Mouse (Mus musculus): Measurements from ENCODE around the gene Sorl1. TPM values are rescaled to one million over a fixed set of nuclear protein-coding genes. Genes with fewer than 3 reads are reported as not detected.

Sorl1 gene
- total RNA-seq, 4 experiments from 2014 or later: 171 to 189 (median 179) TPM

DNA sequence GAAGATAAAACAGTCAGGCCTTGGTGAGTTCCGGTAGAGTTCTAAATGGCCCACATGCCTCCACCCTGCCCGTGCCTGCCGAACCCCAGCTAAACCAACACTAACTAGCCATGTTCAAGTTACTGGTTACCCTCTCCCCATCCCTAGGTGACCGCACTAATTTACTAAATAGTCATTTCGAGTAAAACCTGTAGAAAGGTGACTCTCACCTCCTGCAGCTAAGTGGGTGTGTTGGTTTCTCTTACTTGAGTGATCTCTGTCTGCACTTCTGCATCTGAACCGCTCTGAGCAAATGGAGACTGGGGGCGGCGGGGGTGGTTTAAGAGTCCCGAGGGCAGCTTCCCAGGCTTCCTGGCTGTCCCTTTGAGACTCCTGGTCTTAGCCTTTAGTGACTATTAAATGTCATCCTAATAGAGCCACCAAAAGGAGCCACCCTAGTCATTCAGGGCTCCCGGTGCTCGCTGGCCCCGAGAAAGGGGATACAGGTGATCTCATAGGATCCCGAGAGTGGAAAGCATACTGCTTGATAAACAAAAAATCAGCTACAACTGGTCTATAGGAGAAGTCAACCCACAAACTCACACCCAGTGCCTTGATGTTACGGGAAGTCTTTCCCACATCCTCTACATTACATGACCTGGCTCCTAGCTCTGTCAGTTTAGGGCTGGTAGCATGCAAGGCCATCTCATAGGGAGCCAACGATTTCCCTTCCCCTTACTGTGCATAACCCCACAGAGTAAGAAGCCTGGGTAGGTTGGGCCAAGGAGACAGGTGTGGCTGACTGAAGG, 155.2 kb downstream of the Sorl1 start:
- no peak for DNase-seq (ENCODE audit: low spot score in 2 of 2)

DNA sequence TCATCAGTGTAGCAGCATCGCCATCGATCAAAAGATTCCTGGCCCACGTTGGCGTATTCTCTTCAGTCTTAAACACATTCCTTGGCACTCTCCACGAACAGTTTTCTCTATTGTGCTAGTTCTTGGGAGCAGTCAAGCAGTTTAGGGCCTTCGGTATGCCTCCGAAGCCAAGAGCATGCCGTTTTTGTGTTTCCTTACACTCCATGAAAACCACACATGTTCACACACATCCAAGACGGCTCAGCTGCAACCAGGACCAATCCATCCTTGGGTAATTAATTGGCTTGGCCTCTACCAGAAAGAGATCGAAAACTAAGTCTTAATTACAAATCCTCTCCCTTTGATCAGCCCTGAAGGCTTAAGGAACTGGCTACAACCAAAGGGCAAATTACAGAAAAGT, 162.8 kb downstream of the Sorl1 start:
- no peak for DNase-seq (ENCODE audit: low spot score in 2 of 2)

DNA sequence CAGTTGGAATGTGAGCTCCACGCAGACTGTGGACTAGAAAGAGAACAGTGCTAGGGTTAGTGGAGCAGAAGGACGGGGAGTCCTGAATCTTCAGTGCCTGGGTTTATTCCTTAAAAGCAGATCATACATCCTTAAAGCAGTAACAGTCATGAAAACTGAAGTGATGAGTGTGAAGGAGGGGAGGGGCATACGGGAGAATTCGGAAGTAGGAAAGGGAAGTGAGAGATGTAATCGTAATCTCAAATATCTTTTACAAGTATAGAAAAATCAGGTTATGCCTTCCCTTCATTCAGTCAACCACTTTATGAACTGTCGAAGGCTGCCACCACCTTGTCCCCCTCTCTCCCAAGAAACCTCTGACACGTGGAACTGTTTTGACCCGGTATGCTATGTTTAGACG, 165.8 kb downstream of the Sorl1 start:
- DNase-seq (ENCODE audit: low spot score in 2 of 2): no peak

DNA sequence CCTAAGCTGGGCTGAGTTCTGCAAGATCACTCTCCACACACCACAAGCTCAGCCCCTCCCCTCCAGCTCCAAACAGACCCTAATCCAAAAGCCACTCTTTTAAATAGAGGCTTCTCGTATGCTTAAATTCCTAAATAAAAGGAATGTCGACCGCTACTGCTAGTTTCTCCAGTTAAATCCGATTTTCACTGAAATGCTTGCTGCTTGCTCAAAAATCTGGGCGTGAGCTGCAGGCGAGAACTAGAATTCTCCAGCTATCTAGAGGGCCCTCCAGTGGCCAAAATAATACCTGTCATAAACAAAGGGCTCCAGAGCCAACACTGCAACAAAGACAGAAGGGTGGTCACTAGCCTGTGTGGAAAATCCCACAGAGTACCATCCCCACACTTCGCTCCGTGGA, 170.6 kb downstream of the Sorl1 start:
- peak; percentile 60 to 73 for DNase-seq (ENCODE audit: low spot score in 2 of 2)

DNA sequence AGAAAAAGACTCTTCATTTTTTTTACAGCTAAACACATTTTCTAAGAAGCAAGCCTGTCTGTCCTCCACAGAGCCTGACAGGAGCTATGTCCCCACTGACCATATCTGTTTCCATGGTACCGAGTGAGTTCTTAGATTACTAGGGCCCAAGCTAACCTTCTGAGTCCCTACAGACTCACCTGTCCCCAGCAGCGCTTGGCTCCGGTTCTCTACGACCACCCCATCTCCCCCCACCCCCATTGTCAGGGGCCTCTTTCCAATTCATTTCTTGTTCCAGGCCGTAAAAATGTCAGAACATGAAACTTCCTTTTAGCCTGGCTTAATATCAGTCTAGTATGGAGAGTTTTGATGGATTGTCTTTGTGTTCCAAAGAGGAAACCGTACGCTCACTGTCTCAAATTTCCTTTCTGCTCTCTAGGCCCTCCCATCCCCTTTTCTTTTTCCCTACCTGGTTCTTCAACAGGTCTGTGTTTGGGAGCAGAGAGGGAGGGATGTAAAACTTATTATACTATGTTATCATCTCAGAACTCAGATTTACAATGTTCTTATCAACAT, 171.4 kb downstream of the Sorl1 start:
- no peak for DNase-seq (ENCODE audit: low spot score in 2 of 2)

DNA sequence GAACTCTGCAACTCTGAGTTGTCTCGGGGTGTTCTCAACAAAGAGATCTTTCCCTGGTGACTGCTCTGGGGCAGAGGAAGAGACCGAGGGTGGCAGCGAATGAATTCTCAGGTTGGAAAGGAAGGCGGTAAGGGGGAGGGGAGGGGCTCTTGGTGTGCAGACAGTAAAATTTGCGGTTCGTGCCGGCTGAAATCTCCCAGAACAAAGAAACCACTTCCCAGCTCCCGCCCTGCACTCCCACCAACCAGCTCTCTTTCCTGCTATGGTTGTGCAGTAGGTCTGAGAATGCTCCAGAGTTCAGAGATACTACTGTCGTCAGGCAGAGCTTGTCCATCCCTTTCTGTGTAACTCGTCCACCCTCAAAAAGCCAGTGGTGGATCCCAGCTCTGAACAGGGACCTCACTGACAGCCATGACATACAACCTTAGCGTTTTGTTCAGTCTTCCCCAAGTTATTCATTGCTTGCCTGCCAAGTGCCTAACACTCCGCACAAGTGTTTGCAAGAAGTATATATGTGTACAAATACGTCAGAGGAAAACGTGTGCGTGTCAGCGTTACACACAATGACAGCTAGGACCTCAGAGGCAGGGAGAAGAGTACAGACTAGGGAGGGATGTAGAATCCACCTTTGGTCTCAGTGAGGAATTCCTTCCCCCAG, 172.5 kb downstream of the Sorl1 start:
- DNase-seq (ENCODE audit: low spot score in 2 of 2): no peak

DNA sequence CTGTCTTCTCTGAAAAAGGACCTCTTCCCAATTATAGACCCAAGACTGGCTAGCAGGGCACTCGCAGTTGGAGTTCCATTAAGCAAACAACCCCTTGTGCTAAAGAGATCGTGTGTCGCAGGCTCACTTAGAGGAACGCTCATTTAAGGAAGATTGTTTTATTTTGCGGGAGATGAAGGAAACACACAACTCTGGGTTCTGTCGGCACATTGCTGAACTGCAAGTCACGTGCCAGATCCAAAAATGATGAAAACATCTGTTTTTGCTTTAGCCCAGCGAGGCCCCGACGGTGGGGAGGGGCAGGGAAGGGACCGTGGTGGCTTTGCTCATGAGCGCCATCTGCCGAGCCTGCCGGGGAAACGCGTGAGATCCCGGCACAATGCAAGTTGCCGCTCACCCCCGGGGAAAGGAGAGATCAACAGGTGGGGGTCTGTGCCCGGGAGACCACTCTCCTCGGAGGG, 173.1 kb downstream of the Sorl1 start:
- peak; percentile 82 to 90 for DNase-seq (ENCODE audit: low spot score in 2 of 2)

DNA sequence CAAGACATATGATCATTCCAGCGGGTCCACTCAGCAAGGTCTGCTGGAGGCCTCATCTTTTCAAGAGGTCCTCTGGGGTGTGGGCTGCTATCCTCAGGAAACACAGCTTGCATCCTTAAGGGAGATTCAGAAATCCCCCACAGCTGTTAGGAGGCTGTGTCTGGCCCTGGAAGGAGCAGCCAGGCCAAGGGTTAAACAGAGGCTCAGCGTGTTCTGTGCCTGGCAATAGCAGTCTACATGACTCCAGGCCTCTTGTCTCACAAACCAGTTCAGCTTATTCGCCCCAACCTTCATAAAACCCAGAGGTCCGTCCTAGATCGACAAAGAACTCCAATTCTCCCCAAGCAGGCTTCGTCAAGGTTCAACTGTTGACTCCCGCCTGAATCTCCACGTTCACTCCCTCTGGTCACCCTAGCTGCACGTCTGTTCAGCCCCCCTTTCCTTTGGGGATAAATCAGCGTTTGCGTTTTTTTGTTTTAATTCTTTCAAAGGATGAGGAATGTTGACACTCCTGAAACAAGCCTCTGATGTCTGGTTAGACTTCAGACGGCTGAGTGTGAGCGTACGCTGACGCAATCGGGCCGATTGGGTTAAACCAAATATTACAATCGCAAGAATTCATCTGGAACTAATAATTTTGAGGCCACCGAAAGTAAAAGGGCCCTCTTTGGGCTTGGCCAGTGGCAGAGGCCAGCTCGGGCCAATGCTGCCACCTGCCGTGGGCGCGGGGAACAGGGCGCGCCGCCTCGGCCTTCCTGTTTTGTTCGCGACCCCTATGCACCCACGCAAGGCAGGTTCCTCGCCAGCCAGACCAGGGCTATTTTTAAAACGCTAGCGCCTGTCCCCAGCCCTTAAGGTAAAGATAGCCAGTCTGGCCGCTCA, 173.7 kb downstream of the Sorl1 start:
- DNase-seq (ENCODE audit: low spot score in 2 of 2): peak; percentile 74 to 88

DNA sequence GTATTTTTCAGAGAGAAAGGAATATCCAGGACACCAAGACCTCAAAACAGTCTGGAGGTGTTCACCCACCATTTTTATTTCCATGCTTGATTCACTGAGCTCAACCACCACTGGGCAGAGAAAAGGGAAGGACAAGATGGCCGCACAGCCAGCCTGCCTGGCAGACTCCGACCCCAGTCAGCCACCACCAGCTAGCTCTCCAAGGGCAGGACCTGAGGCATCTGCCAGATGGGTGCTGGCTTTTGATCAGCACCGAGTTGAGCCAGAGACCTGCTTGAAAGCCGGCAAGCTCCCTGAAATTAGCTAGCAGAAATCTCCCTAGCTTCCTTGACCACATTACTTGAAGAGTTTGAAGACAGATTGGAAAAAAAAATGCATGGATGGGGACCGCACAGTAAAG, 174.6 kb downstream of the Sorl1 start:
- no peak for DNase-seq (ENCODE audit: low spot score in 2 of 2)

DNA sequence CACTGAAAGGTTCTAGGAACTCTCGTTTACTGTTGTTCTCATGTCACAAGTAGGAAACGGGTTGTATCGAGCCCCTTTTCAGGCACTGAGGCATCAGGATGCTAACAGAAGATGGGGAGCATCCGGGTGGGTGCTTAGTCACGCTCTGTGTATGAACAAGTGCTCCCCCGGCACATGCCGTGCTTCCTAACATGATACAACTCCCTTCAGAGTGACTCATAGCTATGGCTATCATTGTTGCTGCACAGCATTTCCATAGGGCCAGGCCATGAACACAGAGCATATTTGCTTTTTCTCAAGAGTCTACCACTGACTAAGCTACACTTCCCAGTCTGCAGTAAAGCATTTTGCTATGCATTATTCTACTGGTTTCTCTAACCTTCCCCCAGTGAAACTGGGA, 179.1 kb downstream of the Sorl1 start:
- no peak for DNase-seq (ENCODE audit: low spot score in 2 of 2)

DNA sequence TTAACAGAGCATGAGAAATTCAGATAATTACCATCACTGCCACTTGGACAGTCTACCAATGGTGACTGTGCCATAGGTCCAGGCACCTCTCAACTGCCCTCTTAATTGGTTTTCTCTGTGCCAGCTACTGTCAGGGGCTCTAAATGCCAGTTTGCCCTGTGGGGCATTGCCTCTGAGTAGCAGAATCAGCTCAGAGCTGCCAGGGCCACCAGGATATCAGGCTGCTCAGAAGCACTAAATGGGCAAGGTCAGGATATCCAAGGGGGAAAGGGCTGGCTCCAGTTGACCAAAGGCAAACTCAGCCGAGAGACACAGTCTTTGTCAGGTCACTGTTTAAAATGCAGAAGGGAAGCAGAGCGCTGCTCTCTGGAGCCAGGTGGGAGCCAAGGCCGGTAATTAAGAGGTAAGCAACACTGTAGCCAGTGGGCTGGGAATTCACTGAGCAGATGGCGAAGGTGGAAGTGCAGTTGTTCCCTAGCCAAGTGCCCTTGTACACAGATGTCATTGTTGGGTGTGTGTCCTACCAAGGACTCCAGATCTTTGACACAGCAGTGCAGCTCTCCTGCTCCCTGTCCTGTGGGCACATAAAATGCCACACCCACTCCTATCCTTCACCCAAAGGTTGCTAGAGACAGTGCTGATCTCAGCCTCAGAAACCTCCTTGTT, 181.0 kb downstream of the Sorl1 start:
- no peak for DNase-seq (ENCODE audit: low spot score in 2 of 2)

DNA sequence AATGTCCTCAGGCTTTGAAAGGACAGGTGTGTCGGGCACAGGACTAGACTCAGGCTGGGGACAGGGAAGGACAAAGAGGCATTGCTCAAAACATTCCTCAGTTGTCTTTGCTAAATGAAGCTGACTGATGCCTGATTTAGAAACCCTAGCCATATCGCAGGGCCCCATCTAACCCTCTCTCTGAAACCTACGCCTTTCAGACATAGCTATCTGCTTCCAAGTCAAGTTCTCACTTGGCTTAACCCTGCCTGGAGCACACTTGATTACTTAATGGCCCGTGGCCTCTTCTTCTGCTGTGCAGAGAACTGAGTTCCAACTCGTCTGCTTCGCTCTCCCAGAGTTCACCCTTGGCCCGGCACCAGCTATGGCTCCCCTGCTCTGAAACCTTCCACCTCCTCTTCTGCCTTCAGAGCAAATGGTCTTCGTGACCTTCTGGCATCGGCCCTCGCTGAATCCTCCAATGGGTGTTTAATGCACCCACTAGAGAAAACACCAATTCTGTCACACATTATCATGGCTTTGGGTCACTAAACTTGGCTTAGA, 183.7 kb downstream of the Sorl1 start:
- no peak for DNase-seq (ENCODE audit: low spot score in 2 of 2)

DNA sequence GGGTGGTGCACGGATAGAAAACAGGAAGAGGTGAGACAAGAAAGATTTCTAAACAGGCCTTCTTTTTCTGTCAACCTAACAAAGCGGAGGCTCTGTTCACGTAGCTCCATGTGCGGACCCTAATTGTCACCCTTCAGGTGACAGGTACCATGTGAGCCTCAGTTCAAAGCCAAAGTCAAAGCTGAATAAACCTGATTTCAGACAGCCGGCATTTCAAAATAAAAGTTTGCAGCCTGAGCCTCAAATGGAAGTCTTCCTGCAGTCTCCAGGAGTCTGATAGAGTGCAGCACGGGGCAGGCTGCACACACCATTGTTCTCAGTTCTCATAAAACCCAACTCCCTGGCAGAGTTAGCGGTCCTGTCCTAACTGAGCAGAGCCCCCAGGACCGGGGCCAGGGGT, 185.6 kb downstream of the Sorl1 start:
- no peak for DNase-seq (ENCODE audit: low spot score in 2 of 2)

DNA sequence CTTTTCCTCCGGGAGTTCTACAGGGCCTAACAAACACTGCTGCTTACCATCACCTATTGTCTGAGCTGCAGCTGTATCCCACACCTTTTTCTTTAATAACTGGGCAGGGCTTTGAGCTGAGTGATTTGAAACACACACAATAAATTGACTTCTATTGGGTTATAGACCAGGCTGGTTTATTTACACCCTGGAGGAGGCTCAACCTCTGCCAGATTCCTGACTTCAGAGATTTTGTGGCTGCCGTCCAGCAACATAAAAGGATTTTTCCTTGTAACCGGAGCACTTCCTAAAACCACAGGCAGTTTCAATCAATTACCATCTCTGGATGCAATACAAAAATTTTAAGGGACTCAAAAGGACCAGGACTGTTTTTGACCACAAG, 186.1 kb downstream of the Sorl1 start:
- no peak for DNase-seq (ENCODE audit: low spot score in 2 of 2)

DNA sequence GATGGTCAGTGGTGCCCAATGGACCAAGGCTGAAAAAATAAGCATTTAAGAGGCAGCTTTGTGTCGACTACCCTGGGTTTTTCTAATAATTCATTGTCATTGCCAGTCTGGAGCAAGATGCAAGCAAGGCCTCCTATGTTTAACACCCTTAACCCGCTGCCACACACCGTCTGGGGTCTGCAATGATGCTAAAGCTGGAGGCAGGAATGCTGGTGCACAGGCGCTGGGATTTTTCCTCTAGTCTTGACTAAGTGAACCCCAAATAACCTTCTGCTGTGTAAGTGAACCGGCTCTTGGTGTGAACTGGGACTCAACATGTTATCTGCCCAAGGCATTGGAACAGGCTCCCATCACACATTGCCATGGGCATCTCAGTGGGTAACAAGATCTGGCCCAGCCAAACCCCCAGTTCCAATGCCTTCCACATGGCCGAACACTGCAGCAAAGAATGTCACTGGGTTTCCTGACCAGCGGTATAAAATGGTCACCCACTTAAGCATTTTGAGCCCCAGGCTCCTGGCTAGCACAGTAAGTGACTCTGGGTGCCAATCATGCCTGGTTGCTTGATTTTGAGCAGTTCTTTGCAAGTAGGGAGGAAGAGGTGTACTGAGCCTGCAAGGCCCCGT, 186.6 kb downstream of the Sorl1 start:
- no peak for DNase-seq (ENCODE audit: low spot score in 2 of 2)

DNA sequence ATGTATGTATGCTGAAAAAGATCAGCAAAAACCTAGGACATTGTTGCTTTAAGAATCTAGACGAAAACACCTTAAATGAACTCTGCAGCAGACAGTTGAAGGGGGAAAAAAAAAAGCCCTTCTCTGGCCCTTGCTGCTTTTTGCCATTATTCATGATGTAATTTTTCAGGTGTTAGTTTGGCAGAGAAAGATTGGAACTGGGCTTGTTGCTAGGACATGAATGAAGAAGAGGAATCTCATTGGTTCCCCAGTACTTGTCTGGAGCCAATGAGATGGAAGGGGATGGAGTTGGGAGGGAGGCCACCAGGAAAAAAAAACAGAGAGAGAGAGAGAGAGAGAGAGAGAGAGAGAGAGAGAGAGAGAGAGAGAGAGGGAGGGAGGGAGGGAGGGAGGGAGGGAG, 187.5 kb downstream of the Sorl1 start:
- DNase-seq (ENCODE audit: low spot score in 2 of 2): no peak

DNA sequence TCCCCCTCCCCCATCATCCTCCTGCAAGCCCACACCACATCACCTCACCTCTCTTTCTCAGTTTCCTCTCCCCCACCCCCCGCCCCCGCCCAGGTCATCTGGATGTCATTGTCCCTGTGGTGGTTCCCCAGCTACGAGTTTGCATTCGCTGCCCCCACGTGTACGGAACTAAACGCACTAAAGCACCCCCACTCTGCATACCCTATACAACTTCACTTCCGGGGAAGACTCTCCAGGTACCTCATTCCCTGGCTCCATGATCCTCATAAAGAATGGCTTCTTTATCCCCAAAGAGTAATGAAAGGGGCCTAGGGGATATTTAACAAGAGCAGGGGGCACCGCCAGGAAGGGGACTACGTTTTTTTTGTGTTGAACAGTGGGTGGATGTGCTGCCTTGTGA, 188.1 kb downstream of the Sorl1 start:
- DNase-seq (ENCODE audit: low spot score in 2 of 2): no peak

DNA sequence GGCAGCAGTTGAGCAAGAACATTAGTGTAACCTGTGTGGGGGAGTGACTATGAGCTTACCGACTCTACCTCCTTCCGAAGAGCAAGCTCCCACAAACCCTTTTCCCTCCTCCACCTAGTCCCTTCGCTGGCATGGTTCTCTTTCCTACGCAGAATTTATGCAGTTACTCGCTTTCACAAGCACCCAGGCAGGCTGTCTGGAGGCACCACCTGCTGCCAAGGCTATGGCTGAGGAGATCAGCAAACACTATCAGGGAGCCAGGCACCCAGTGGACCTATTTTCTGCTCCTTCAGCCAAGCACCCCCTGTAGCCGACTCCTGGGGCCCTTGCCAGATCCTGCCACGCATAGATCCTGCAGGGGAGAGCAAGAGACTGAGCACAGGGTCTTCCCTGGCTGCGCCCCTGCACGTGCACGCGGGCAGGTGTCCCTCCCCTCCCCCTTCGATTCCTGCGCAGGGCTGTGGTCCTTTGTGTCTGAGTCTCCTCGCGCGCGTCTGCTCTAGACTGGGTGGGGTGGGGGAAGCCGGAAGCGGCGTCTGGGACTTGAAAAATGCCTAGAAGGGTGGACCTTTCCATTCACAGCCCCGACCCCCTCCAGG, 188.6 kb downstream of the Sorl1 start:
- peak in 1 of 2 experiments; percentile 59 for DNase-seq (ENCODE audit: low spot score in 2 of 2)

DNA sequence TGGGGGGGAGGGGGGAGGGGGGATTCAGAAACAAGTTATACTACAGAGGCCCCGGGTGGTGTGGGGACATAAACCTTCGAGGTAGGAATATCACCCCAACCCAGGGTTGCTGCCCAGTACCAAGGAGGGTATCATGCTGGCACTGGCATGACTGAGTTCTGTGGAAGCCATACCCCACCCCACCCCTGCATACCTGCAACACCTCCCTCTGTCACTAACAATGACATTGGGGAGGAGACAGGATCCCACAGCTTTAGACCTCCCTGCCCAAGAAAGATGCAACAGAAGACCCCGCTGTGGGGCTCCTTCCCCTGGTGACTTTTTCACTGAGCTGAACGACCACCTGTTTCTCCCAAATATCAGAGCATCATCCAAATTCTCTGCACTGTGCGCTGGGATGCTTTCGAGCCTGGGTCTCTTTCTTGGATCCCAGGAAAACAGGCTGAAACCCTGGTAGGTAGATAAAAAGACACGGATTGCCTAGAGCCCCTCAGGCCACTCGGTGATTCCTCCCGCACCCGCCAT, 189.2 kb downstream of the Sorl1 start:
- no peak for DNase-seq (ENCODE audit: low spot score in 2 of 2)

DNA sequence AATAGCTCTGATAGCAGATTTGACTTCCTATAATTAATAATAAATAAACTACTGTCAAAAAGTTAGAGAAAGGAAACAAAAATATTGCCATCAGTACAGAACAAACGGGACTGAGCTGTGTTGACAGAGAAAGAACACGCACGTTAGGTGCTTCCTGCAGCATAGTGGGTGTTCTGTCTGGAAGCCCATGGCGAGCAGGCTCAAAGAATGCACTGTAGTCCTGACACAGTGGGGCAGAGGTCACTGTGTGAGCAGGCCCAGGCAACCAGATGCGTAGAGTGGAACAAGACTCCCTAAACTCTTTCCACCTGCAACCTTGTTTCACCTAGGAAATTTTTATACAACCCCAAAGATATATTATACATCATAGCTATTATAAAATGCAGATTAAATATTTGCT, 194.1 kb downstream of the Sorl1 start:
- no peak for DNase-seq (ENCODE audit: low spot score in 2 of 2)
